In the genomic region with DNA sequence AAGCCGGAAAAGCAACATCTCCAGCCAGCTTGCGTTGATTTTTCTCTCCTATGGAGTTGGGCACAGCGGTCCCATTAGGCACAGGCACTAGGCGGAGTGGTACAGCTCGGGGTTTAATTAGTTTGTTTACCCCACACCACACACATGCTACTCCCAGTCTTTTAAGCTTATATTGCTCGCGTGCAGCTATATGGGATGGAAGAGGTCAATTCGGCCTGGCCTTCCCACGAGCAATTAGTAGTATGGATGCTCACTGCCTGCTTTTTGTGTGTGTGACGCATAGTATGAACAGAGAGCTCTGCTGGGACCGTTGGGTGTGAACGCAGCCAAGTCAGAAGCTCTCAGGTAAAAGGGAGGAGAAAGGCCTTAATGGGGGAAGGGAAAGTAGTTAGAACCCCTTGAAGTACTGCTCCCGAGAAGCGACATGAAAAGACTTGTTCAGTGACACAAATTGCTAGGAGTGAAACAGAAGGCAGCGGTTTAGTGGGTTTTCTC, we compare ENCODE assay signal across 8 mouse cellular contexts. TPM values are rescaled to one million over a fixed set of nuclear protein-coding genes. Genes with fewer than 3 reads are reported as not detected.
DNase-seq lines count a peak whose midpoint lies in the region; ATAC-seq lines count a peak whose summit lies in the region.

No protein-coding gene starts in this region.

- peak; percentile 25 to 44 for DNase-seq in layer of hippocampus, postnatal 10 days (ENCODE audit: low spot score in 2 of 2)
- no peak for DNase-seq in layer of hippocampus, adult 9-11 months
- peak; percentile 52 to 62 for DNase-seq in cerebellum, adult 18-20 months
- DNase-seq in forebrain, embryonic 14.5 days (ENCODE audit: low spot score), result peak; percentile 70
- DNase-seq in adrenal gland, adult 2 months, result no peak
- no peak for DNase-seq in ovary, adult 18-20 months (ENCODE audit: low spot score)
- no peak for DNase-seq in frontal cortex, postnatal 14 days (ENCODE audit: low spot score in 2 of 2)

- ATAC-seq in forebrain, embryonic 14.5 days, result peak; percentile 64
- ATAC-seq in liver, embryonic 16.5 days (ENCODE audit: low read depth), result no peak

- H3K27me3 ChIP-seq in forebrain, embryonic 14.5 days (replicated peaks; ENCODE audit: control insufficient read depth, insufficient read depth, low read length), result no peaks in the 10 kb centered on the region
- no peaks in the 10 kb centered on the region for H3K27me3 ChIP-seq in liver, embryonic 16.5 days (ENCODE audit: control insufficient read depth, insufficient read depth, low read depth, low read length)

- H3K9me3 ChIP-seq in forebrain, embryonic 14.5 days (replicated peaks; ENCODE audit: control insufficient read depth, low read length), result no peaks in the 10 kb centered on the region
- H3K9me3 ChIP-seq in liver, embryonic 16.5 days (replicated peaks; ENCODE audit: control insufficient read depth, low read length), result no peaks in the 10 kb centered on the region

- peaks cover 20% of the 10 kb centered on the region for H3K4me1 ChIP-seq in forebrain, embryonic 14.5 days (ENCODE audit: control insufficient read depth, insufficient read depth, low read length)
- H3K4me1 ChIP-seq in liver, embryonic 16.5 days (ENCODE audit: control insufficient read depth, low read depth, low read length), result no peaks in the 10 kb centered on the region; the same call in 1 of the 2 replicates

- H3K9ac ChIP-seq in forebrain, embryonic 14.5 days (ENCODE audit: low read length), result peak overlapping the region; percentile 79
- no peak overlapping the region for H3K9ac ChIP-seq in liver, embryonic 16.5 days (ENCODE audit: low read depth, low read length)

- 3% methylated on average over 15 of the region's 15 CpGs for WGBS in forebrain, embryonic 14.5 days
- WGBS in liver, embryonic 16.5 days (ENCODE audit: insufficient replicate concordance), result 51% methylated on average over 15 of the region's 15 CpGs

- peak overlapping the region; percentile 51 for H3K4me3 ChIP-seq in forebrain, embryonic 14.5 days (ENCODE audit: low read depth, low read length)
- no peak overlapping the region for H3K4me3 ChIP-seq in liver, embryonic 16.5 days (ENCODE audit: low read depth, low read length)

- H3K4me2 ChIP-seq in forebrain, embryonic 14.5 days (ENCODE audit: low read length), result peak overlapping the region; percentile 71
- H3K4me2 ChIP-seq in liver, embryonic 16.5 days (ENCODE audit: low read depth, low read length), result peak overlapping the region; percentile 38

- 0 out of 2 replicates have a peak, but pooled peaks cover 2% of the 10 kb centered on the region for H3K36me3 ChIP-seq in forebrain, embryonic 14.5 days (ENCODE audit: control insufficient read depth, insufficient read depth, low read length)
- H3K36me3 ChIP-seq in liver, embryonic 16.5 days (ENCODE audit: control insufficient read depth, insufficient read depth), result no peaks in the 10 kb centered on the region

- peak overlapping the region; percentile 86 for H3K27ac ChIP-seq in forebrain, embryonic 14.5 days (ENCODE audit: low read depth, low read length)
- no peak overlapping the region for H3K27ac ChIP-seq in liver, embryonic 16.5 days (ENCODE audit: low read length)

RNA-seq across cellular contexts. Expression of a gene that starts 1.6 kb away (rescaled TPM):
- 100 to 1,000 TPM; 140 to 143 TPM for total RNA-seq in layer of hippocampus, postnatal 10 days (2021)
- 13.3 and 21.0 TPM in 2 replicates for polyA plus RNA-seq in forebrain, embryonic 14.5 days (2014; fragmentation: Nextera tagmentation; extraction: Ambion mirVana)
- polyA plus RNA-seq in liver, embryonic 16.5 days (2015; fragmentation: Nextera tagmentation; extraction: Ambion mirVana), result 0.02 and 0.04 TPM in 2 replicates
- total RNA-seq in adrenal gland, adult 2 months (2021), result 1 to 10 TPM; 2.3 to 2.6 TPM
- 0.15 and 0.24 TPM in 2 replicates for polyA plus RNA-seq in adrenal gland, adult 2 months (2012; rRNA removed)

Comparison
In these comparisons a context has a peak if more than half of its experiments do, and no peak if none do; other contexts are left out.
1. DNase-seq: peak in layer of hippocampus, postnatal 10 days (2 of 2), cerebellum, adult 18-20 months (2 of 2) and forebrain, embryonic 14.5 days (single experiment); none in layer of hippocampus, adult 9-11 months (single experiment), adrenal gland, adult 2 months (single experiment), ovary, adult 18-20 months (single experiment) and frontal cortex, postnatal 14 days (0 of 2).
2. RNA of a gene that starts 1.6 kb away (polyA plus RNA-seq): 13.3 to 21.0 TPM in forebrain, embryonic 14.5 days; 0.15 to 0.24 TPM in adrenal gland, adult 2 months and 0.02 to 0.04 TPM in liver, embryonic 16.5 days; every median in the first group is over 10 times any median in the second.